Mouse (Mus musculus): Measurements from ENCODE around the gene Kcnj5. TPM values are rescaled to one million over a fixed set of nuclear protein-coding genes. Genes with fewer than 3 reads are reported as not detected.

Gene Kcnj5
- polyA plus RNA-seq (2017; shearing (Covaris generic)), result not detected

DNA sequence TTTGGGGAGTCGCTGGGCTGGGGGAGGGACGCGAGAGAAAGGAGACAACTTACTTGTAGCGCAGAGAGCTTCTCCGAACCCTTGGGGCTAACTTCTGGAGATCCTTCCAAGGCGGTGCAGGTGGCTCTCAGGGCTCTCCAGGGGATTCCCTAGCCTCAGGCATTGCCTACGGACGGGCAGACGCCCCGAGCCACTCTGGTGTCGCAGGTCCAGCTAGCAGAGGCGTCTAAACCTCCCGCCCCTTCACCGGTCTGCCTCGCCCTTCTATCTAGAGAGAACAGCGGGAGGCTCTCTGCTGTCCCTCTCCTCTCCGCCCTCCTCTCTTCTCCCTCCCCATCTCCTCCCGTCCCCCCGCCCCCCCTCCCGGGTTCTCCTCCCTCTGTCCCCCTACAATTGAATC lies at the start of gene Kcnj5:
Kcnj5 (minus strand) TSS at position 300 of the 400 bp plus-strand sequence.

DNA sequence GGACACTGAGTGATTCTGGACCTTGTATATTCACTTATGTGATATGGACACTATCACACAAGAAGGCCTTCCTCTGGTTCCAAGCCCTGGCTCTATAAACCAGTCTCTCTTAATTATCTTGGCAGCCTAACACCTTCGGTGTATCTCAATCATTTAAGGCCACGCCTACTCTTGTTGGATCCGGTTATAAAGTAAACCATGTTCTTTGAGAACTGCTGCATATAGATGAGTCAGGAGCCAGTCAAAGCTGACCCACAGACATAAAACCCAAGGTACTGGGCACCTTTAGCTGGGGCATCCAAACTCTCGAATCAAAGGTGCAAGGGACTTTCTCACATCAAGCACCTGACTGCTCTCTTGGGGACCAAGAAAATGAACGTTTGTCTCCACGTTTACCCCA lies 28.1 kb upstream of the Kcnj5 start, which contains the start of gene Kcnj1:
Kcnj1 (plus strand) TSS at position 292 of the 400 bp plus-strand sequence.

Other genes starting within 250 kb of the Kcnj5 start
- 0.11 TPM for gene Arhgap32, start 228.2 kb downstream of the Kcnj5 start, polyA plus RNA-seq (2017; shearing (Covaris generic))
- not detected for gene Kcnj1, start 28.1 kb upstream of the Kcnj5 start, polyA plus RNA-seq (2017; shearing (Covaris generic))
- 106 TPM for gene Fli1, start 198.5 kb upstream of the Kcnj5 start, polyA plus RNA-seq (2017; shearing (Covaris generic))

Measured in naive thymus-derived CD4-positive, alpha-beta T cell, adult 5 months (primary cell).